ENCODE assay signal across 8 mouse cellular contexts in genomic region chr3:123516784-123517183, GRCm38 (mm10).
DNase-seq lines count a peak whose midpoint lies in the region; ATAC-seq and TF ChIP-seq lines count a peak whose summit lies in the region.
"Had no signal": no experiment of that assay in that cellular context is flagged by ENCODE, and none has a peak within 500 bp of the region (broad histone marks: within the 10 kb centered on the region; RNA-seq: fewer than 3 reads in every experiment).

No protein-coding gene starts in this region.

- H3K4me2 ChIP-seq in hindbrain, embryonic 14.5 days (replicated peaks), result no peak overlapping the region
- no peak overlapping the region for H3K4me2 ChIP-seq in lung, postnatal 0 days (replicated peaks; ENCODE audit: low read depth, low read length)
- H3K4me2 ChIP-seq: embryonic facial prominence, embryonic 15.5 days had no signal

- no peak overlapping the region for H3K27ac ChIP-seq in hindbrain, embryonic 14.5 days
- H3K27ac ChIP-seq in lung, postnatal 0 days (ENCODE audit: low read length), result no peak overlapping the region
- H3K27ac ChIP-seq: embryonic facial prominence, embryonic 15.5 days had no signal

- H3K4me1 ChIP-seq in hindbrain, embryonic 14.5 days (replicated peaks; ENCODE audit: control insufficient read depth, insufficient read depth, low read length), result no peaks in the 10 kb centered on the region
- no peaks in the 10 kb centered on the region for H3K4me1 ChIP-seq in lung, postnatal 0 days (ENCODE audit: insufficient read depth, low read depth, low read length)
- H3K4me1 ChIP-seq: embryonic facial prominence, embryonic 15.5 days had no signal

- no peaks in the 10 kb centered on the region for H3K9me3 ChIP-seq in hindbrain, embryonic 14.5 days (ENCODE audit: control insufficient read depth, low read length)
- H3K9me3 ChIP-seq in lung, postnatal 0 days (ENCODE audit: low read length), result no peaks in the 10 kb centered on the region
- H3K9me3 ChIP-seq: embryonic facial prominence, embryonic 15.5 days had no signal

- no peak overlapping the region for H3K9ac ChIP-seq in hindbrain, embryonic 14.5 days
- no peak overlapping the region for H3K9ac ChIP-seq in lung, postnatal 0 days (replicated peaks; ENCODE audit: low read depth)
- H3K9ac ChIP-seq: embryonic facial prominence, embryonic 15.5 days had no signal

- no peaks in the 10 kb centered on the region for H3K36me3 ChIP-seq in hindbrain, embryonic 14.5 days (replicated peaks; ENCODE audit: control insufficient read depth, insufficient read depth)
- H3K36me3 ChIP-seq in lung, postnatal 0 days (ENCODE audit: insufficient read depth, low read length), result no peaks in the 10 kb centered on the region
- H3K36me3 ChIP-seq: embryonic facial prominence, embryonic 15.5 days had no signal

- TF ChIP-seq CTCF in lung, postnatal 0 days (IDR thresholded peaks at IDR 0.05), result peak; percentile 80

- peak; percentile 39 for DNase-seq in right cerebral cortex, adult 18-20 months
- DNase-seq in right cerebral cortex, postnatal 36 days (ENCODE audit: low spot score in 2 of 2), result no peak
- peak; percentile 67 for DNase-seq in hindbrain, embryonic 14.5 days (ENCODE audit: low spot score)
- DNase-seq in lung, postnatal 0 days (ENCODE audit: low spot score), result peak; percentile 57
- peak; percentile 45 for DNase-seq in right cerebral cortex, postnatal 4 days

- H3K4me3 ChIP-seq in hindbrain, embryonic 14.5 days (replicated peaks; ENCODE audit: low read length), result no peak overlapping the region
- H3K4me3 ChIP-seq in lung, postnatal 0 days (ENCODE audit: low read depth, low read length), result no peak overlapping the region
- H3K4me3 ChIP-seq: embryonic facial prominence, embryonic 15.5 days had no signal

- ATAC-seq in activated CD4-positive, CD25-positive, alpha-beta regulatory T cell, adult 4 months, result peak; percentile 74
- peak; percentile 78 for ATAC-seq in common myeloid progenitor, adult 5-6 weeks (replicated peaks; ENCODE audit: low read depth, poor library complexity, severe bottlenecking)
- peak; percentile 44; the same call in 1 of the 2 replicates for ATAC-seq in hindbrain, embryonic 14.5 days (ENCODE audit: low FRiP score)
- ATAC-seq in lung, postnatal 0 days, result no peak; the same call in 1 of the 2 replicates

- 26% methylated on average over 4 of the region's 4 CpGs for WGBS in hindbrain, embryonic 14.5 days
- 28% methylated on average over 4 of the region's 4 CpGs for WGBS in lung, postnatal 0 days

- TF ChIP-seq EP300 in lung, postnatal 0 days (IDR thresholded peaks at IDR 0.05), result no peak

- H3K27me3 ChIP-seq in hindbrain, embryonic 14.5 days (ENCODE audit: control insufficient read depth, insufficient read depth, low read length), result no peaks in the 10 kb centered on the region
- H3K27me3 ChIP-seq in lung, postnatal 0 days (replicated peaks; ENCODE audit: insufficient read depth, low read length), result no peaks in the 10 kb centered on the region
- H3K27me3 ChIP-seq: embryonic facial prominence, embryonic 15.5 days had no signal

Comparison
In these comparisons a context has a peak if more than half of its experiments do, and no peak if none do; other contexts are left out.
1. DNase-seq: peak in right cerebral cortex, adult 18-20 months (single experiment), hindbrain, embryonic 14.5 days (single experiment), lung, postnatal 0 days (single experiment) and right cerebral cortex, postnatal 4 days (single experiment); none in right cerebral cortex, postnatal 36 days (0 of 2).